Mouse (Mus musculus): Measurements from ENCODE around the gene Dtl. TPM values are rescaled to one million over a fixed set of nuclear protein-coding genes. Genes with fewer than 3 reads are reported as not detected.
A peak's percentile ranks its signal among the peaks of the same experiment; 100 is the strongest.

The Dtl gene
- polyA plus RNA-seq, 1 experiment: 1.3 TPM

- no peak for DNase-seq (ENCODE audit: low read depth)
These were observed 4.2 kb upstream of the Dtl start for GRCm38 (mm10) chr1:191579524-191579923.

- no peak for DNase-seq (ENCODE audit: low read depth)
These were observed 380 bp downstream of the Dtl start for GRCm38 (mm10) chr1:191574871-191575457.

- no peak for DNase-seq (ENCODE audit: low read depth)
These were observed 1.3 kb downstream of the Dtl start for GRCm38 (mm10) chr1:191573906-191574639.

GRCm38 (mm10) chr1:191570415-191570814 is 4.9 kb downstream of the Dtl start:
- no peak for DNase-seq (ENCODE audit: low read depth)

- DNase-seq (ENCODE audit: low read depth): no peak
These were observed 5.7 kb downstream of the Dtl start for GRCm38 (mm10) chr1:191569625-191570024.

GRCm38 (mm10) chr1:191567859-191568258 is 7.5 kb downstream of the Dtl start:
- DNase-seq (ENCODE audit: low read depth): no peak

- DNase-seq (ENCODE audit: low read depth): no peak
These were observed 12.4 kb downstream of the Dtl start for GRCm38 (mm10) chr1:191562823-191563365.

- no peak for DNase-seq (ENCODE audit: low read depth)
These were observed 15.6 kb downstream of the Dtl start for GRCm38 (mm10) chr1:191559779-191560178.

GRCm38 (mm10) chr1:191557109-191557508 is 18.2 kb downstream of the Dtl start:
- DNase-seq (ENCODE audit: low read depth): no peak

GRCm38 (mm10) chr1:191550786-191551185 is 24.6 kb downstream of the Dtl start:
- DNase-seq (ENCODE audit: low read depth): no peak

- DNase-seq (ENCODE audit: low read depth): no peak
These were observed 31.6 kb downstream of the Dtl start for GRCm38 (mm10) chr1:191543747-191544146.

GRCm38 (mm10) chr1:191541619-191542018 is 33.7 kb downstream of the Dtl start:
- no peak for DNase-seq (ENCODE audit: low read depth)

GRCm38 (mm10) chr1:191541014-191541413 is 34.3 kb downstream of the Dtl start:
- no peak for DNase-seq (ENCODE audit: low read depth)

- no peak for DNase-seq (ENCODE audit: low read depth)
These were observed 35.0 kb downstream of the Dtl start for GRCm38 (mm10) chr1:191540300-191540699.

- DNase-seq (ENCODE audit: low read depth): no peak
These were observed 40.4 kb downstream of the Dtl start for GRCm38 (mm10) chr1:191534896-191535295.

GRCm38 (mm10) chr1:191531023-191531422 is 44.3 kb downstream of the Dtl start:
- DNase-seq (ENCODE audit: low read depth): no peak

GRCm38 (mm10) chr1:191529406-191529805 is 45.9 kb downstream of the Dtl start:
- DNase-seq (ENCODE audit: low read depth): peak; percentile 36

GRCm38 (mm10) chr1:191527921-191528612 is 47.3 kb downstream of the Dtl start:
- DNase-seq (ENCODE audit: low read depth): no peak

GRCm38 (mm10) chr1:191527089-191527488 is 48.3 kb downstream of the Dtl start:
- DNase-seq (ENCODE audit: low read depth): no peak

GRCm38 (mm10) chr1:191521395-191521794 is 53.9 kb downstream of the Dtl start:
- no peak for DNase-seq (ENCODE audit: low read depth)

GRCm38 (mm10) chr1:191520669-191521068 is 54.7 kb downstream of the Dtl start:
- no peak for DNase-seq (ENCODE audit: low read depth)

GRCm38 (mm10) chr1:191520194-191520593 is 55.1 kb downstream of the Dtl start:
- DNase-seq (ENCODE audit: low read depth): no peak

Data from gonadal fat pad, adult 2 months (tissue).